9 mouse cellular contexts compared by ENCODE assay signal in genomic region chr3:96081006-96081405, GRCm38 (mm10). TPM values are rescaled to one million over a fixed set of nuclear protein-coding genes. Genes with fewer than 3 reads are reported as not detected.
DNase-seq lines count a peak whose midpoint lies in the region; ATAC-seq and TF ChIP-seq lines count a peak whose summit lies in the region.
"Had no signal": no experiment of that assay in that cellular context is flagged by ENCODE, and none has a peak within 500 bp of the region (broad histone marks: within the 10 kb centered on the region; RNA-seq: fewer than 3 reads in every experiment).

No protein-coding gene starts in this region.

- H3K36me3 ChIP-seq in heart, postnatal 0 days (replicated peaks; ENCODE audit: control insufficient read depth, insufficient read depth, low read length), result no peaks in the 10 kb centered on the region
- H3K36me3 ChIP-seq in heart, embryonic 11.5 days (ENCODE audit: control insufficient read depth, insufficient read depth, low read length), result no peaks in the 10 kb centered on the region
- no peaks in the 10 kb centered on the region for H3K36me3 ChIP-seq in C2C12 (ENCODE audit: control insufficient read depth, insufficient read depth)
- no peaks in the 10 kb centered on the region for H3K36me3 ChIP-seq in liver, embryonic 11.5 days (ENCODE audit: control insufficient read depth, insufficient read depth, low read length)
- H3K36me3 ChIP-seq: liver, embryonic 15.5 days had no signal

- H3ac ChIP-seq in C2C12 (ENCODE audit: control insufficient read depth, insufficient read length, low read depth), result no peak overlapping the region

- no peak for TF ChIP-seq POLR2A in bone marrow, adult 2 months (IDR thresholded peaks at IDR 0.05; ENCODE audit: borderline replicate concordance, control insufficient read depth, low read depth, low read length)

- peak; percentile 59 for TF ChIP-seq CTCF in heart, postnatal 0 days (IDR thresholded peaks at IDR 0.05; ENCODE audit: low read depth)
- peak; percentile 40 for TF ChIP-seq CTCF in C2C12 (IDR thresholded peaks at IDR 0.05; ENCODE audit: control insufficient read depth, insufficient read depth, insufficient read length)
- TF ChIP-seq CTCF in bone marrow, adult 2 months (IDR thresholded peaks at IDR 0.05; ENCODE audit: control insufficient read depth, insufficient read depth, low read length), result peak; percentile 73

- ATAC-seq in heart, postnatal 0 days (ENCODE audit: insufficient read depth, low read depth), result 0 out of 2 replicates have a peak, but pooled peaks have one; percentile 39
- no peak for ATAC-seq in heart, embryonic 11.5 days (replicated peaks; ENCODE audit: insufficient number of reproducible peaks, low FRiP score, low TSS enrichment)
- ATAC-seq in liver, embryonic 11.5 days (replicated peaks; ENCODE audit: low FRiP score), result no peak

- no peak overlapping the region for H3K27ac ChIP-seq in heart, postnatal 0 days (ENCODE audit: low read depth)
- H3K27ac ChIP-seq in heart, embryonic 11.5 days (ENCODE audit: low read depth, low read length), result no peak overlapping the region
- no peak overlapping the region for H3K27ac ChIP-seq in bone marrow, adult 2 months (ENCODE audit: control insufficient read depth, insufficient read depth, low read depth, low read length, poor library complexity)
- no peak overlapping the region for H3K27ac ChIP-seq in liver, embryonic 11.5 days (ENCODE audit: low read depth, low read length)

- no peaks in the 10 kb centered on the region for H3K4me1 ChIP-seq in heart, postnatal 0 days (ENCODE audit: control insufficient read depth, insufficient read depth)
- H3K4me1 ChIP-seq in heart, embryonic 11.5 days (ENCODE audit: control insufficient read depth, insufficient read depth, low read length), result no peaks in the 10 kb centered on the region
- H3K4me1 ChIP-seq in bone marrow, adult 2 months (ENCODE audit: control insufficient read depth, insufficient read depth, low read length), result no peaks in the 10 kb centered on the region
- peaks cover 10% of the 10 kb centered on the region for H3K4me1 ChIP-seq in liver, embryonic 11.5 days (replicated peaks; ENCODE audit: control insufficient read depth, insufficient read depth, low read length)

- no peak overlapping the region for H3K4me3 ChIP-seq in heart, postnatal 0 days (ENCODE audit: low read depth, low read length)
- H3K4me3 ChIP-seq in heart, embryonic 11.5 days (ENCODE audit: low read depth, low read length), result no peak overlapping the region
- no peak overlapping the region for H3K4me3 ChIP-seq in C2C12 (ENCODE audit: insufficient read depth, poor library complexity, severe bottlenecking)
- no peak overlapping the region for H3K4me3 ChIP-seq in bone marrow, adult 2 months (replicated peaks; ENCODE audit: control insufficient read depth, low read depth, low read length)
- H3K4me3 ChIP-seq in liver, embryonic 11.5 days (ENCODE audit: low read depth, low read length), result no peak overlapping the region
- H3K4me3 ChIP-seq: liver, embryonic 15.5 days had no signal

- TF ChIP-seq EP300 in heart, postnatal 0 days (IDR thresholded peaks at IDR 0.05; ENCODE audit: low read depth), result no peak

- H3K79me3 ChIP-seq in C2C12 (ENCODE audit: low read depth), result no peaks in the 10 kb centered on the region

- 67% methylated on average over 1 of the region's 1 CpGs for WGBS in heart, postnatal 0 days
- whole genome bisulfite sequencing in heart, embryonic 11.5 days (ENCODE audit: insufficient replicate concordance), result 50% methylated on average over 1 of the region's 1 CpGs
- WGBS in bone marrow, adult 2 months, result 91% methylated on average over 1 of the region's 1 CpGs
- 59% methylated on average over 1 of the region's 1 CpGs for WGBS in liver, embryonic 11.5 days

- DNase-seq in heart, postnatal 0 days (ENCODE audit: low spot score), result peak; percentile 60
- peak; percentile 32 for DNase-seq in liver, embryonic 11.5 days (ENCODE audit: low spot score)
- peak; percentile 57 for DNase-seq in thymus, postnatal 4 days
- DNase-seq in cerebellum, postnatal 4 days (ENCODE audit: low spot score in 2 of 2), result no peak
- no peak for DNase-seq in left cerebral cortex, postnatal 10 days (ENCODE audit: extremely low spot score in 1 of 2, low spot score in 2 of 2)

- H3K79me2 ChIP-seq in C2C12 (ENCODE audit: control insufficient read depth, insufficient read depth), result no peaks in the 10 kb centered on the region

- intact Hi-C loops in left cerebral cortex, postnatal 10 days (cut with DNase I), result loop anchor here (5.0 kb wide), 1 partner anchor 66 kb away; no protein-coding TSS in a partner anchor

- no peaks in the 10 kb centered on the region for H3K27me3 ChIP-seq in heart, postnatal 0 days (ENCODE audit: control insufficient read depth, insufficient read depth, low read length)
- H3K27me3 ChIP-seq in heart, embryonic 11.5 days (ENCODE audit: control insufficient read depth, insufficient read depth, low read length), result no peaks in the 10 kb centered on the region
- H3K27me3 ChIP-seq in C2C12 (ENCODE audit: control insufficient read depth, insufficient read depth, insufficient read length), result no peaks in the 10 kb centered on the region
- no peaks in the 10 kb centered on the region for H3K27me3 ChIP-seq in liver, embryonic 11.5 days (replicated peaks; ENCODE audit: control insufficient read depth, insufficient read depth, low read length)
- H3K27me3 ChIP-seq: liver, embryonic 15.5 days had no signal

- no peak overlapping the region for H3K9ac ChIP-seq in heart, postnatal 0 days (replicated peaks; ENCODE audit: low read depth, low read length)
- no peak overlapping the region for H3K9ac ChIP-seq in heart, embryonic 11.5 days (ENCODE audit: low read depth, low read length)
- H3K9ac ChIP-seq in liver, embryonic 11.5 days (ENCODE audit: low read depth, low read length), result no peak overlapping the region
- H3K9ac ChIP-seq: liver, embryonic 15.5 days had no signal

- H3K9me3 ChIP-seq in heart, postnatal 0 days (replicated peaks; ENCODE audit: control insufficient read depth, low read length), result no peaks in the 10 kb centered on the region
- H3K9me3 ChIP-seq in heart, embryonic 11.5 days (replicated peaks; ENCODE audit: control insufficient read depth, low read length), result no peaks in the 10 kb centered on the region
- H3K9me3 ChIP-seq in liver, embryonic 11.5 days (ENCODE audit: control insufficient read depth, low read length), result no peaks in the 10 kb centered on the region
- H3K9me3 ChIP-seq: liver, embryonic 15.5 days had no signal

- no peak overlapping the region for H3K4me2 ChIP-seq in heart, postnatal 0 days (ENCODE audit: low read depth, low read length)
- no peak overlapping the region for H3K4me2 ChIP-seq in heart, embryonic 11.5 days
- no peak overlapping the region for H3K4me2 ChIP-seq in liver, embryonic 11.5 days
- H3K4me2 ChIP-seq: liver, embryonic 15.5 days had no signal

TF ChIP-seq in C2C12, 6 proteins besides CTCF, POLR2A, EP300 and RAD21:
- TF ChIP-seq MYOD1 (IDR thresholded peaks at IDR 0.05; ENCODE audit: control insufficient read depth, insufficient read length, low read depth) (no peak), CEBPB (IDR thresholded peaks at IDR 0.05; ENCODE audit: low read depth) (no peak), FOSL1 (IDR thresholded peaks at IDR 0.05; ENCODE audit: insufficient read depth, low read length, poor library complexity, severe bottlenecking) (no peak), MYOG (IDR thresholded peaks at IDR 0.05; ENCODE audit: control insufficient read depth, extremely low read depth, insufficient read length) (no peak), MAX (IDR thresholded peaks at IDR 0.05) (no peak), USF1 (IDR thresholded peaks at IDR 0.05; ENCODE audit: low read depth) (no peak)
TF ChIP-seq in C2C12: peak in this region for 0.

RNA-seq across cellular contexts. Expression of gene Vps45, which starts 22.7 kb away (rescaled TPM):
- total RNA-seq in heart, postnatal 0 days (2014; rRNA removed; ENCODE audit: low replicate concordance), result 10.5 and 17.3 TPM in 2 replicates
- 42.9 and 49.4 TPM in 2 replicates for polyA plus RNA-seq in heart, postnatal 0 days (2015; fragmentation: Nextera tagmentation; extraction: Ambion mirVana)
- polyA plus RNA-seq in heart, embryonic 11.5 days (2014; fragmentation: Nextera tagmentation; extraction: Ambion mirVana), result 20.4 and 23.9 TPM in 2 replicates
- 15.6 TPM for polyA plus RNA-seq in C2C12 (2012; fragmentation: generic; extraction: Trizol)
- 11.8 and 20.1 TPM in 2 replicates for polyA plus RNA-seq in bone marrow, adult 2 months (2011; ENCODE audit: insufficient read depth, insufficient read length, low replicate concordance, missing spikeins)
- polyA plus RNA-seq in liver, embryonic 11.5 days (2014; fragmentation: Nextera tagmentation; extraction: Ambion mirVana), result 17.4 and 18.5 TPM in 2 replicates
- 10 to 100 TPM; 41.2 to 46.4 TPM for total RNA-seq in left cerebral cortex, postnatal 10 days (2021)

RNA-seq across cellular contexts. Expression of gene Otud7b, which starts 23.3 kb away (rescaled TPM):
- total RNA-seq in heart, postnatal 0 days (2014; rRNA removed; ENCODE audit: low replicate concordance), result 17.6 and 21.9 TPM in 2 replicates
- 16.8 and 21.7 TPM in 2 replicates for polyA plus RNA-seq in heart, postnatal 0 days (2015; fragmentation: Nextera tagmentation; extraction: Ambion mirVana)
- 8.7 and 9.3 TPM in 2 replicates for polyA plus RNA-seq in heart, embryonic 11.5 days (2014; fragmentation: Nextera tagmentation; extraction: Ambion mirVana)
- polyA plus RNA-seq in C2C12 (2012; fragmentation: generic; extraction: Trizol), result 12.5 TPM
- 14.6 and 22.2 TPM in 2 replicates for polyA plus RNA-seq in bone marrow, adult 2 months (2011; ENCODE audit: insufficient read depth, insufficient read length, low replicate concordance, missing spikeins)
- polyA plus RNA-seq in liver, embryonic 11.5 days (2014; fragmentation: Nextera tagmentation; extraction: Ambion mirVana), result 7.1 and 7.9 TPM in 2 replicates
- total RNA-seq in left cerebral cortex, postnatal 10 days (2021), result 10 to 100 TPM; 13.4 to 17.6 TPM

Comparison
In these comparisons a context has a peak if more than half of its experiments do, and no peak if none do; other contexts are left out.
1. DNase-seq: peak in heart, postnatal 0 days (single experiment), liver, embryonic 11.5 days (single experiment) and thymus, postnatal 4 days (single experiment); none in cerebellum, postnatal 4 days (0 of 2) and left cerebral cortex, postnatal 10 days (0 of 2).
2. Peak in every context shown above with its lines, with median percentiles within 50 percentile points of each other: CTCF ChIP-seq.